Mouse (Mus musculus): ENCODE data around the gene Kcnk1.
A peak's percentile ranks its signal among the peaks of the same experiment; 100 is the strongest.

Gene Kcnk1

DNA sequence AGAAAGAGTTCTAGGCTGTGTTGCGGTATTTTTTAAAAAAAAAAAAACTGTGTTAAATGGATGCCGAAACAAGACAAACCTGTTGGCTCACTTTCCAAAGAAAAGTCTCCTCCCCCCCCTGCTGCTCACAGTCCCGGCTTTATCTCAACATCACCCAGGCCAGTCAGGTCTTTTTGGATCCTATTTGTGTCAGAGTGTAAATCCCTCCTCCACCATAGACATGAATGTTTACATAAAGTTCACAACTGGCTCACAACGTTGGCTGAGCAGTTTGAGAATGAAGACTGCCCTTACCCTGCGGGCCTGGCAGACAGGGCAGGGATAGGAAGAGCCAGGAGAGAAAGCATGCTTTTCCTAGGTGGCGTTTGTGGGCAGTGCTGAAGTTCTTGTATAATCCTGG, 2.0 kb downstream of the Kcnk1 start:
- peak; percentile 56 for DNase-seq

DNA sequence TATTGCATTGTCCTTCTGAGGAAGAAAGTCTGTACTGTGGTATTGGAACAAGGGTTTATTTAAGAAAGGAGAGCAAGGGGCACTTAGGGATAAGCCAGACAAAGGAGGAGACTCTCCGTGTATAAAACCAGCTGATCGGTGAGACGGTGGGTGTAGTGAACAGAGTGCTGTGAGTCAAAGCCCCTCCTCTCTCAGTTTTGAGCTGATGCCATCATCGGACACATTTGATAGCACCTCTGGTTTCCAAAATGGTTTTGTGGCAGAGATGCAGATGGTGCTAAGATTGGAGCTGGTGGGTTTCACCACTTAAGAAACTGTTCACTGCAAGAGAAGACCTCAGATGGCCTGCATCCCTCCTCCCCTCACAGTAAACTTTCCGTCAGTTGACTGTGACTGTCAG, 2.6 kb downstream of the Kcnk1 start:
- DNase-seq = no peak

DNA sequence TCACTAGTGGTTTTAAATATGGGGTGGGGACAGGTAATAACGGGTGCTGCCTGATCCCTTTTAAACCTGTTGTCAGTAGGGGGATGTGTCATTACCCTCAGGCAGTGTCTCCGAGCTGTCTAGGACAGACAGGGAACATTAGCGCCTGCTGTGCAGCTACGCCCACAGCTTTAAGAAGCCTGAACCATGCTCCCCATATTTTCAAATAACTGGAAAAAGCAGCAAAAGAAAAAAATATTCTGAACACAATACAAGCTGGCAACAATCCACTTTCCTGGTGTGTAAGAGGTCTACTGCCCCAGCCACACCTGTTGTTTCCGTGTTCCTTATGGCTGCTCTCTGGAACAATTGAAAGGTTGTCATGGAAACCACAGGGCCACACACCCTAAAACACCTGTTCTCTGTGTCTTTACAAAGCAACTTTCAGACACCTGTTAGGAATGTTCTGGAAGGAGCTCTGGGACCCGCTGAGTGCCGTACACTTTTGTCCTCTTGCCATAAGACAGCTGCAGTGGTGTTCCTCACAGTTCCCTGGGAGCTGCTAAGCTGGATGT, 4.9 kb downstream of the Kcnk1 start:
- no peak for DNase-seq

DNA sequence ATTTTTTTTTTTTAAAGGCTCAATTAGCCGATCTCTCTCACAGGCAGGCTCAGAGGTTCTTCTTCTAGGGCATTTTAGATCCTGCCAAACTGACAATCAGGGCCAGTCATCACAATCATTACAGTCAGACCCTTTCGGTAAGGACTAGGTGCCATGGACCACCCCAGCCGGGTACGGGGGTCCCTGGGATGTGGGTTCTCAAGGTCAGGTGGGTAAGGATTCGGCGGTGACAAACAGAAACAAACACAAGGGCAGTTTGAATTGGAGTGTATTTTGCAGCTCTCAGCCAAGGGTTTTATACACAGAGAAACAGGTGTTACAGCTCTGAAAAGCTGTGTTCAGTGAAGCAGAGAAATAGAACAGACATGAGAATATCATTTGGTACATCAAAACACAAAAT, 8.6 kb downstream of the Kcnk1 start:
- DNase-seq = no peak

DNA sequence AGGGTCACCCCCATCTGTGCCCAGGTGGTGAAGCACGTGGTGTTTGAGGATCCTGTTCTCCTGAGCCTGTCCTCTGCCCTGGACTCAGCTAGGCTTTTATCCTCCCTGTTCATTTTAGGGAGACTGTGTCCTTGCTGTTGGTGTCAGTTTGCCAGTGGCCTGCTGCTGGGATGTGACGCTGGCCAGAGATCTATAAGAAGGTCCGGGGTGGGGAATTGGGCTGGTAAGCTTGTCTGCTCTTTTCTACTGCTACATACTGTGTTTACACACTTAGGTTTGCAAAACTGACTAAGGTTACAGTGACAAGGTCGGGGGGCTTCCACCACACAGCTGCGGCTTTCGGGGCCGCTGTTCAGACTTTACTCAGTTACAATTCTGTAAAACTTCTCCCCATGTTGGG, 10.0 kb downstream of the Kcnk1 start:
- no peak for DNase-seq

DNA sequence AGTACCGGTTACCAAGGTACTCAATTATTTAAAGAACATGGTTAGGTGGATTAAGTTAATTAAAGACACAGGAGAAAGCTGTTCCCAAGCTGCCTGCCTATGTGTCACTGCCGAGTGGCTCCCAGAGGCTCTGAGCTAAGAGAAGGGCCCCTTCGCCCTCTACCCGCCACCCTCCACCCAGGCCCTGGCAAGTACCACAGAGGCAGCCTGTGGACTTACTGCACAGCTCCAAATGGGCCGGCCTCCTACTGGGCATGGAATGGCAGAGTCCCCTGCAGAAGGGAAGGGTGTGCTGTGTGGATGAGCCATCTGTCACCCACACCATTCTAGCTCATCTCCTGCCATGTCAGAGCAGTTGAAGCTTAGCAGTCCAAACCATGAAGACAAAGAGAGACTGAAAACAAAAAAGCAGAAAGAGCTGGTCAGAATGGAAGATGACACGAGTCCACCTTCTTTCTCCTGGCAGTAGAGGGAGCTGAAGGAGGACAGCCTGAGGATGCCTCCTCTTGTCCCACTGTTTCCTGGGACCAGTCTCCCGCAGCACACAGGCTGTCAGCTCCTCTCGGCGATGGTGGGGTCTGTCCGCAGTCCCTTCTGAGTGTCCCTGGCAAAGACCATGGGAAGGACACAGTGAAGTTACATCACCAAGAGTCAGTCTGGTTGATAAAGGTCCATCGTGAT, 11.5 kb downstream of the Kcnk1 start:
- DNase-seq = peak; percentile 96

DNA sequence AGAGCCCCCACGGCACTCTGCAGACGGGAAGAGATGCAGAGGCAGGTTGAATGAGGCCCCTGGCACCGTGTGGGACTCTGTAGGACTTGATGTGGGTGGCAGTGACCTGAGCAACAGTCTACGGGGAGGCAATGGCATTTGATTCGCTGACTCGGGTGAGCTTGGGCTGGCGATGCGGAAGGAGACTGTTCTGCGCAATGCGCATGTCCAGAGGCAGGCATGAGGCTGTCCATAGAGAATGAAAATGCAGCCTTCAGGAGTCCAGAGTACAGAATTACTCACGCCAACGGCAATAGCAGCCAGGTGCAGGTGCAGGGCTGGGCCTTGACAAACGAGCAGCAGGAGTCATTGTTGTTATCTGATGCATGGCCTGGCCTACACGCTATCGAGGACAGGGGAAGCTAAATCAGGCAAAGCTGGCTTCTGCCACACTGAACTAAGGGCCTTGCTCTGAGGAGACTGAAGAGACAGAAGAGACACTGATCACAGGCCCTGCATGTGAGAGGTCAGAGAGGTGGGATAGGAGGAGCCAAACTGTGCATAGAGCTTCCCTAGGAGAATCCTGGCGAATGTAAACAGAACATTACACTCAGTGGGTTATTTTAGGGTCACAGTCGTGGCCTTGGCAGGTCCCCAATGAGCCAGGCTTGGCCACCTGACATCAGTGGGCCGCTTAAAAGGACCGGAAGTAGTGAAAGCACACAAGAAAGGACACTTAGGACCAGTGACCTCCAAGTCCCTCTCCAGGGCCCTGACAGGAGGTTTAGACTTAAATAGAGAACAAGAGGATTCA, 12.8 kb downstream of the Kcnk1 start:
- peak; percentile 63 for DNase-seq

DNA sequence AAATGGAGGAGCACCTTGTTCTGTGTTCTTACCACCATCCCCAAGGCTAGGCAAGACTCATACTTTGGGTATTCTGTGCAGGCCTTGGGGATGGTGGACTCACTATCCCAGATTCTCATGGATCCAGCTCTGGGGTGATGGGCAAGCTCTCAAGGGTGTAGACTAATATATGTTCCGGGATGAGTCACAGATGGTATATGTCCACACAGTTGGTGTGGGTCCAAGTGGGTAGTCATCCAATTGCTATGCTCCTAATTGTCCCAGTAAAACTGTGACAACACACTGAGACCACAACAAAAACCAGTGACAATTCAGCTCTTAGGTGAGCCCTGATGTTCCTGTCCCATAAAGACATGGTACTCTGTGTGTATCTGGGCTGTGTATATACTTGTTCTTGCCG, 14.0 kb downstream of the Kcnk1 start:
- peak; percentile 65 for DNase-seq

DNA sequence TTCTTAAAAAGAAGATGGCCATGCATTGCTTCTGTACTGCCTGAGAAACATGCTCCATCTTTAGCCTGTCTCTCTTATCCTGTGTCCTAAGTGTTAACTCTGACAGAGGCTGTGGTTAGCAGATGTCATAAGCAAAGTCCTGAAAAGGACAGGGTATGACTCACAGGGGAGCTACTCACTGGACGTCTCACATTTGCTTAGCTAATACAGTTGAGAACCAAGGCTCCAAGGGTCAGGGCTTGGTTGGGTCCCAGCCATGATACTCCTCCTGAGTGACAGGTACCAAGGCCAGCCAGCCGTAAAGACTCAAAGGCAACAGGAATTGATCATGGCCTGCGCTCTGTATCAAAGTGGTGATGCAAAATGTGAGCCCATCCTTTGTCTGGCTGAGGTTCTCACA, 15.9 kb downstream of the Kcnk1 start:
- DNase-seq = no peak

DNA sequence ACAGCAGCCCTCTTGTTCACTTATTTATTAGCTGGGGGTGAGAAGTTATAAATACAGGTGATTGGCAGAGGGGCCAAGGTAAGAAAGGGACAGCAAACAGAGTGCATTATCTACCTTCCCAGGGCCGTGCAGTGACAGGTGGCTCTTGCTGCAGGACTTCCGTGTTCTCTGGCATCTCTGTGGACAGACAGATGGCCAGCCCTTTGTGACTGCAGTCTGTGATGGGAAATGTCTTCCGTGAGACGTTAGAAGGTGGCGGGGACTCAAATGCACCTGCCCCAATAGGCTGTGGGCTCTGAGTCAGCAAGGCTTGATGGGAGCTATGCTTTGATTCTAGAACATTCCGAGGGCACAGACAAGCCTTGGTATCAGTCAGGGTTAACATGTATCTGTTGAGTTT, 17.4 kb downstream of the Kcnk1 start:
- DNase-seq = peak; percentile 92

DNA sequence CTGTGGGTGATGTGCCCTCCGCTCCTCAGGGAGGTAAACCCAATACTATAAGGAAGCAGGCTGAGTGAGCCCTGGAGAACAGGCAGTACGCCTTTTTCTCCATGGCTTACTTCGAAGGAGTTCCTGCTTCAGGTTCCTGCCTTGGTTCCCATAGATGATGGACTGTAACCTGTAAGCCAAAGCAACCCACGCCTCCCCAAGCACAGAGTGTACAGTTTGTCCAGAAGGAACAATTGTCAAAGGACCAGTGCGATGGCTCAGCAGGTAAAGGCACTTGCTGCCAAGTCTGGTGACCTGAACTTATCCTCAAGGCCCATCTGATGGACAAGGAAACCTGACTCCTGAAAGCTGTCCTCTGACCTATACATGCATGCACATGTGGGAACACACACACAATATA, 18.7 kb downstream of the Kcnk1 start:
- DNase-seq = peak; percentile 63

DNA sequence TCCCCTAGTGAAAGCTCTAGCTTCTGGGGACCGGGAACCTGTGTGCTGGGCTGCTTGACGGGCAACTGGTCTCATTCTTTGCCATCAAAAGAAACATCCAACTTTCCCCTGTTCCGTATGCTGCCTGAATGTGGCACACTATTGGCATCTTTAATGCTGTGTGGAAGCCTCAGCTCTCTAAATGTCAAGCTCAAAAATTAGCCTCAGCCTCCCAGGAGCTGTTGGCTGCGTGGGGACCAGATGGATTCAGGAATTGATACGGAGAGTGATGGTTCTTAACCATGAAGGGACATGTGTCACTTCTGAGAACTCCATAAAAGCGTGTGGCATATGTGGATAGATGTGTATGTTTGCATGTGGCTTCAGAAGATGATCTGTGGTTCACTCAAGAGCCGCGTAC, 27.0 kb downstream of the Kcnk1 start:
- no peak for DNase-seq

DNA sequence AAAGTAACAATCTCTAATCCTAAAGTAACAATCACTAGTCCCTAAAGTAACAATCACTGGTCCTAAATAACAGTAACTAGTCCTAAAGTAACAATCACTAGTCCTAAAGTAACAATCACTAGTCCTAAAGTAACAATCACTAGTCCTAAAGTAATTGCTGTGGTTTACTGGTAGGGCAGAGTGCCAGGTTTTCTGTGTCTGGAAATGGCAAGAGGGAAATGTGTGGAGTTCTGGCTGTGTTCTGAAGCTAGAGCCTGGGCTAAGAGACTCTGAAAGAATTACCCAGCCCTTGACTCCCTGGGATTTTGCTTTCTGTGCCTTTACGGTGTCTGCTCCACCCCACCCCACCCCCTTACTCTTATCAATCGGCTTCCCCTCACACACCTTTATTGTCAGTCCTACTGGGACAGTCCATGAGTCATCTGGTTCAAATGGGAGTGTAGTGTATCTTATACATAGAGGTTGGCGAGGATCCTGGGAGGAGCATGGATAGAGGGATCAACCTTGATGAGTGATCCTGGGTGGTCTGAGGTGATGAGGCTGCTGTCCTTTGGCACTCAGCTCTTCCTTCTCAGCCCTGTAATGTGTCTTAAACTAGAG, 28.8 kb downstream of the Kcnk1 start:
- no peak for DNase-seq

DNA sequence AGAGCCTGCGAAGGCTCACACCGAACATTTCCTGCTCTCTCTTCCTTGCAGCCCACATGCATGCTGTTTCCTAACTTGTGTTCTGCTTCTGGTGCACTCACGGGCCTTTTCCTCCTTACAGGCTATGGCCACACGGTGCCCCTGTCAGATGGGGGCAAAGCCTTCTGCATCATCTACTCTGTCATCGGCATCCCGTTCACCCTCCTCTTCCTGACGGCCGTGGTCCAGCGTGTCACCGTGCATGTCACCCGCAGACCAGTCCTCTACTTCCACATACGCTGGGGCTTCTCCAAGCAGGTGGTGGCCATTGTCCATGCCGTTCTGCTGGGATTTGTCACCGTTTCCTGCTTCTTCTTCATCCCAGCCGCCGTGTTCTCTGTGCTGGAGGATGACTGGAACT, 29.9 kb downstream of the Kcnk1 start:
- DNase-seq = no peak

DNA sequence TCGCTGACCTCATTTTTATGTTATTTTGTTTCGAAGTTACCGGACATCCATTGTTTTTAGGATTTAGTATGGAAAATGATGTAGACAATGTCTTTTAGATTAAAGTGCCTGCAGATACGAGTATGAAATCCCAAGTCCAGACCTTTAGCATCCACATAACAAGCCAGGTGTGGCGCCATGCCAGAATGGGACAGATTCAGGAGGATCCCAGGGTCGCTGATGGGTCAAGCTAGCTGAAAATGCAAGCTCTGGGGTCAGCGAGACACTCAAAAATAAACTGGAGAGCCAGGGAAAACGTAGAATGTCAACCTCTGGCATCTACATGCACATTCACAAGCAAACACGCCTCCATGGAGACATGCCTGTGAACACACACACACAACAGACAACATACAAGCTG, 31.2 kb downstream of the Kcnk1 start:
- no peak for DNase-seq

DNA sequence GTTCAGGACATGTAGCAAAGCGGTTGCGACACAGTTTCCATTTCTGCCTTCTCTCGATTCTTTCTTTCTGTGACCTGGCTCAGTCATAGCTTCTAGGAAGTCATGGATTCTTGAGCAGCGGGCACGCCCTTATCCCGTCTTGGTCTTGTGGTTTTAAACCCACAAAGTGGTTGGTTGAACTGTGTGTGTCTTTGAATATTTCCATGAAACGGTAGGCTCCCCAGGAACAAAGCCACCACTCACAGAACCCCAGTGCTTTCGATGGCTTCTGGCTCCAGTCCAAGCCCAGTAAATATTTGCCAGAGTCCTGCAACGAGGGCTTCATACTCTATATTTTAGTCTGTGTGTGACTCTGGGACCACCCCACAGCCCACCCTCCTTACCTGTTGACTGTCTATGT, 31.6 kb downstream of the Kcnk1 start:
- no peak for DNase-seq

DNA sequence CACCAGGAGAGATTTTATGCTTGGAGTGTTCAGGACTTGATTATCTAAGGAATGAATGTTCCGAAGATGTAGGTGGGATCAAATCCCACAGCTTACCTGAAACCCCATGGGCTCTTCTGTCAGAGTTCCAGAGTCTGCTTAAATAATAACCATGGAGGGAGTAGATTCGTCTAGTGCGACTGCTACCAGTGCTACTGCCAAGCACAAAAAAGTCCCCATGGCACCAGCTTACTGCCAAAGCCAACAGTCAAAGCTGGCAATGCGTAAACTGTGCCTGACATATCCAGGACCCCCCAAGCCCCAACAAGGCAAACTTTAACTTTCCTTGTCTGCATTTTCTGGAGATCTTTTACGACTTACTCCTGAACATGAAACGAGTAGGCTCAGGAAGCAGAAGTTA, 32.5 kb downstream of the Kcnk1 start:
- no peak for DNase-seq

DNA sequence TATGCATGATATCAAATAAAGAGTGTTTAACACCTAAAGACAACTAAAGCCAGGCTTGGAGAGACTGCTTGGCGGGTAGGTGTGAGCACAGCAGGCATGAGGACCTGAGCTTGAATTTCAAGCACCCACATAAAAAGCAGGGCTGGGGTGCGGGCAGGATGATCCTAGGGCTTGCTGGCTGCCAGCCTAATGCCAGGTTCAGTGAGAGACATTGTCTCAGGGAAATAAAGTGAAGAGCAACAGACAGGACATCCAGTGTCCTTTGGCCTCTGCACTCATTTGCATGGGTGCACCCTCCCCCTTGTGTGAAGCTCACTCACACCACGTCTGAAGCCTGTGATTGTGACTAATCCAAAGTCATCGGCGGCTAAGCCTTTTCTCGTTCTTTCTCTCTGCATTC, 34.0 kb downstream of the Kcnk1 start:
- DNase-seq = no peak

DNA sequence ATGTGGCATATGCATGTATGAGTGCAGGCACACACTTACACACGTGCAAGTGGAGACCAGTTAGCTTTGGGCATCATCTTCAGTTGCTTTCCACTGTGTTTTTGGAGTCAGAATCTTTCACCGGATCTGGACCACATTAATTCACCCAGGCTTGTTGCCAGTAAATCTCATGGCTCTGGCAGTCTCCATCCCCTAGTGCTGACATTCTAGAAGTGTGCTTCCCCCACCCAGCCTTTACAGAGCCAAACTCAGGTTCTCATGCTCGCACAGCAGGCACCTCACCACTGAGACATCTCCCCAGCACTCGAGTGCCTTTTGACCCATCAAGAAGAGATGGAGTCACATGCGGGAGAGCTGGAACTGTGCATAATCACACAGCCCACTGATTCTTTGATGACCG, 37.8 kb downstream of the Kcnk1 start:
- DNase-seq = peak; percentile 57

DNA sequence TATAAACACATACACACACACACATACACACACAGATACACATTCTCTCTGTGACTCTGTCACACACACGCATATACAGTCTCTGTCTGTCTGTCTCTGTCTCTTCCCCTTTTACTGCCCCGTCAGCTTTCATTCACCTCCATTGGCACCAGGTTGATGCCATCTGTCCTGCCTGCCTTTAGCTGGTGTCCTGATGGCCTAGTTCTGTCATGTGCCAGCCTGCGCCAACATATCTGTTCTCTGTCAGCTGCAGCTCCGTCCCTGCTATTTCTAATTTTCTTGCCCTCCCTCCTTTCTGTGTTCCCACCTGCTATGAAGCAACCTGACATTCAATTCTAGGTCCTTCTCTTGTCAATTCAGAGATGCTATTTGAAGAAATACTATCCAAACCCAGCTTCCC, 40.1 kb downstream of the Kcnk1 start:
- peak; percentile 92 for DNase-seq

DNA sequence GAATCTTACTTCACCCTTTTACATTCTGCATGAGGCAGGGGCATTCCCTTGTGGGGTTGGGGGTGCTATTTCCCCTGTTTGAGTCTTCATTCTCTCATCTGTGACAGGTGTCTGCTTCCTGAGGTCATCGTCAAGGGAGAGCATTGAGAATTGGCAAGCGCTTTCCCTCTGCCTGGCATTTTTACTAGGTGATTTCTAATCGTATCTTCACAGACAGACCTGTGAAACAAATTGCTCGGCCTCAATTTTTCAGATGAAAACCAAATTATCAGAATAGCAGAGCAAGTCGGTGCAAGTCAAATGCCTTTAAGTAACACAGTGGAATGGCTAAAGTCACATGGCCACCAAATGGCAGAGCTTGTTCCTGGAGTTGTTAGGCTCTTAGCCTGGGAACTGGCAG, 41.4 kb downstream of the Kcnk1 start:
- DNase-seq = no peak

DNA sequence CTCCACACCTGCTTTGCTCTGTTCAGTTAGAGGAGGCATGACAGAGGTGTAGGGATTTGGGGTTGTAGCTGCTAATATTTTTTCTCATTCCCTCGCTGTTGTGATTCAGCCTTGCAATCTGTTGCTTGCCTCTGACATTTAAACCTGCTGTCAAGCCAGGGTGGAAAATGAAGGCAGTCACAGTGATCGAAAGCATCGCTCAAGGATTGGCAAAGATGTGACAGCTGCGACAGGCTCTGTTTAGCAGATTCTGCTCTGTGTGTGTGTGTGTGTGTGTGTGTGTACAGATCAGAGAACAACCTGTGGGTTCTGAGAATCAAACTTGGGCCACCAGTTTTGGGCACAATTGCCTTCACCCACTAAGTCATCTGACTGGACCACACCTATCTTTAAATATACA, 50.8 kb downstream of the Kcnk1 start:
- no peak for DNase-seq

DNA sequence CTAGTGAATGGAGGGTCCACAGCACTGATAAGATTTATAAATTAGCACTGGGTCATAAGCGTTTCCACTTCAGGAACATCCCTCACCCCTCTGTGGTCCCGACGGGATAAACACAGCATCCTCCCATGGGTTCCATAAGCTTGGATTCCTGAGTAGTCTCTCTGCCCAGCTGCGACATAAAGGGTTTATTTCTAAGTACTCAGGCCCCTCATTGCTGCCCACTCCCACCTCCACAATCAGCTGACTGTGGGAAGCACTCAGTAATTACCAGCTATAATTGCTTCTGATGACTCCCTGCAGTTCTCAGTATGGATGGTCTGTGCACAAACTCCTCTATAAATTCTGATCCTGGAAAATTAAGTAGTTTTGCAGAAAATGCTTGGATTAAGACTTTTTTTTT, 58.9 kb downstream of the Kcnk1 start:
- DNase-seq = no peak

DNA sequence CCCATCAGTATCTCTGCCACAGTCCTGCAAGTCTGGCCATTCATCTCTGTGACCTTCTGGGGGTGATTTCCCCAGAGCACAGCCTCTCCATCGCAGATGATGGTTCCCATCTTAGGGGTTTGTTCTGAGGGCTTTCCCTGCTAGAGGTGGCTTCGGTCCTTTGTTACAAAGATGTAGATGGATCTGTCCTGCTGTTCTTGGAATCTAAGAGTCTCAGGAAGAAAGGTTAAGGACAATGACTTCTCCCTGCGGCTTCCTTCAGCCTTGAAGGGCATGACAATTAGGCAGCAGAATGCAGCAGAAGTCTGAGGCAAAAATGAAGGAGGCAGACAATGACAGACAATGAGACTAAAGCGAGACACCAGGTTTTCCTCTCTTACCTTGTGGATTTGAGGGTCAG, 63.9 kb downstream of the Kcnk1 start:
- DNase-seq = no peak
